Mouse (Mus musculus): Measurements from ENCODE around the gene Ripply2. TPM values are rescaled to one million over a fixed set of nuclear protein-coding genes. Genes with fewer than 3 reads are reported as not detected.

Ripply2 gene
- polyA plus RNA-seq, 2 experiments = not detected

- H3K9me3 ChIP-seq (ENCODE audit: control insufficient read depth, low read length) = no peaks in the 10 kb centered on the region
- H3K4me3 ChIP-seq (ENCODE audit: insufficient read depth in 1 of 2, low read depth in 2 of 2, low read length in 2 of 2) = no peak overlapping the region
- DNase-seq (ENCODE audit: low read depth in 3 of 3, low spot score in 3 of 3) = no peak
- no peaks in the 10 kb centered on the region for H3K27me3 ChIP-seq (ENCODE audit: control insufficient read depth, insufficient read depth, low read length)
- 64% methylated on average over 2 of the region's 2 CpGs for WGBS (ENCODE audit: insufficient replicate concordance)
- no peak overlapping the region for H3K4me2 ChIP-seq (ENCODE audit: low read depth)
- no peak for TF ChIP-seq CTCF (IDR thresholded peaks at IDR 0.05; ENCODE audit: low read depth)
- TF ChIP-seq EP300 (IDR thresholded peaks at IDR 0.05; ENCODE audit: low read depth) = no peak
- no peak overlapping the region for H3K27ac ChIP-seq
- ATAC-seq (ENCODE audit: insufficient read depth) = no peak
- H3K36me3 ChIP-seq (replicated peaks; ENCODE audit: control insufficient read depth, insufficient read depth, low read depth) = no peaks in the 10 kb centered on the region
- no peaks in the 10 kb centered on the region for H3K4me1 ChIP-seq (replicated peaks; ENCODE audit: control insufficient read depth in 2 of 2, insufficient read depth in 2 of 2, low read length in 1 of 2)
- no peak overlapping the region for H3K9ac ChIP-seq (replicated peaks)
Measured at GRCm38 (mm10) chr9:87034831-87035580, 19.7 kb downstream of the Ripply2 start.

GRCm38 (mm10) chr9:87049425-87049824 is 34.1 kb downstream of the Ripply2 start:
- TF ChIP-seq CTCF (IDR thresholded peaks at IDR 0.05; ENCODE audit: low read depth) = no peak
- no peak for TF ChIP-seq EP300 (IDR thresholded peaks at IDR 0.05; ENCODE audit: low read depth)
- no peaks in the 10 kb centered on the region for H3K4me1 ChIP-seq (replicated peaks; ENCODE audit: control insufficient read depth in 2 of 2, insufficient read depth in 2 of 2, low read length in 1 of 2)
- H3K27me3 ChIP-seq (ENCODE audit: control insufficient read depth, insufficient read depth, low read length) = no peaks in the 10 kb centered on the region
- H3K4me2 ChIP-seq (ENCODE audit: low read depth) = no peak overlapping the region
- H3K9ac ChIP-seq (replicated peaks) = no peak overlapping the region
- no peaks in the 10 kb centered on the region for H3K9me3 ChIP-seq (ENCODE audit: control insufficient read depth, low read length)
- no peak overlapping the region for H3K27ac ChIP-seq
- H3K36me3 ChIP-seq (replicated peaks; ENCODE audit: control insufficient read depth, insufficient read depth, low read depth) = no peaks in the 10 kb centered on the region
- H3K4me3 ChIP-seq (ENCODE audit: insufficient read depth in 1 of 2, low read depth in 2 of 2, low read length in 2 of 2) = no peak overlapping the region
- WGBS (ENCODE audit: insufficient replicate concordance) = 75% methylated on average over 4 of the region's 4 CpGs
- no peak for ATAC-seq (ENCODE audit: insufficient read depth)
- DNase-seq (ENCODE audit: low read depth in 3 of 3, low spot score in 3 of 3) = no peak

GRCm38 (mm10) chr9:87055547-87056235 is 40.4 kb downstream of the Ripply2 start:
- H3K36me3 ChIP-seq (replicated peaks; ENCODE audit: control insufficient read depth, insufficient read depth, low read depth) = no peaks in the 10 kb centered on the region
- H3K9ac ChIP-seq (replicated peaks) = no peak overlapping the region
- no peaks in the 10 kb centered on the region for H3K4me1 ChIP-seq (replicated peaks; ENCODE audit: control insufficient read depth in 2 of 2, insufficient read depth in 2 of 2, low read length in 1 of 2)
- no peaks in the 10 kb centered on the region for H3K27me3 ChIP-seq (ENCODE audit: control insufficient read depth, insufficient read depth, low read length)
- no peak overlapping the region for H3K4me3 ChIP-seq (ENCODE audit: insufficient read depth in 1 of 2, low read depth in 2 of 2, low read length in 2 of 2)
- ATAC-seq (ENCODE audit: insufficient read depth) = no peak
- H3K4me2 ChIP-seq (ENCODE audit: low read depth) = no peak overlapping the region
- no peak for DNase-seq (ENCODE audit: low read depth in 3 of 3, low spot score in 3 of 3)
- WGBS (ENCODE audit: insufficient replicate concordance) = 74% methylated on average over 11 of the region's 11 CpGs
- no peak overlapping the region for H3K27ac ChIP-seq
- H3K9me3 ChIP-seq (ENCODE audit: control insufficient read depth, low read length) = no peaks in the 10 kb centered on the region
- no peak for TF ChIP-seq EP300 (IDR thresholded peaks at IDR 0.05; ENCODE audit: low read depth)
- no peak for TF ChIP-seq CTCF (IDR thresholded peaks at IDR 0.05; ENCODE audit: low read depth)

GRCm38 (mm10) chr9:87062337-87062736 is 47.0 kb downstream of the Ripply2 start:
- H3K9me3 ChIP-seq (ENCODE audit: control insufficient read depth, low read length) = no peaks in the 10 kb centered on the region
- no peak overlapping the region for H3K4me3 ChIP-seq (ENCODE audit: insufficient read depth in 1 of 2, low read depth in 2 of 2, low read length in 2 of 2)
- H3K36me3 ChIP-seq (replicated peaks; ENCODE audit: control insufficient read depth, insufficient read depth, low read depth) = no peaks in the 10 kb centered on the region
- no peak for DNase-seq (ENCODE audit: low read depth in 3 of 3, low spot score in 3 of 3)
- ATAC-seq (ENCODE audit: insufficient read depth) = no peak
- TF ChIP-seq CTCF (IDR thresholded peaks at IDR 0.05; ENCODE audit: low read depth) (no peak), EP300 (IDR thresholded peaks at IDR 0.05; ENCODE audit: low read depth) (no peak)
- H3K4me2 ChIP-seq (ENCODE audit: low read depth) = no peak overlapping the region
- H3K9ac ChIP-seq (replicated peaks) = no peak overlapping the region
- WGBS (ENCODE audit: insufficient replicate concordance) = 67% methylated on average over 5 of the region's 5 CpGs
- no peak overlapping the region for H3K27ac ChIP-seq
- no peaks in the 10 kb centered on the region for H3K4me1 ChIP-seq (replicated peaks; ENCODE audit: control insufficient read depth in 2 of 2, insufficient read depth in 2 of 2, low read length in 1 of 2)
- no peaks in the 10 kb centered on the region for H3K27me3 ChIP-seq (ENCODE audit: control insufficient read depth, insufficient read depth, low read length)

- H3K27ac ChIP-seq = no peak overlapping the region
- no peak overlapping the region for H3K4me2 ChIP-seq (ENCODE audit: low read depth)
- no peak overlapping the region for H3K9ac ChIP-seq (replicated peaks)
- H3K4me3 ChIP-seq (ENCODE audit: insufficient read depth in 1 of 2, low read depth in 2 of 2, low read length in 2 of 2) = no peak overlapping the region
- 72% methylated on average over 1 of the region's 1 CpGs for whole genome bisulfite sequencing (ENCODE audit: insufficient replicate concordance)
- H3K36me3 ChIP-seq (replicated peaks; ENCODE audit: control insufficient read depth, insufficient read depth, low read depth) = peaks cover 3% of the 10 kb centered on the region; the same call in 1 of the 2 replicates
- no peak for TF ChIP-seq EP300 (IDR thresholded peaks at IDR 0.05; ENCODE audit: low read depth)
- no peak for TF ChIP-seq CTCF (IDR thresholded peaks at IDR 0.05; ENCODE audit: low read depth)
- no peaks in the 10 kb centered on the region for H3K9me3 ChIP-seq (ENCODE audit: control insufficient read depth, low read length)
- no peak for ATAC-seq (ENCODE audit: insufficient read depth)
- H3K27me3 ChIP-seq (ENCODE audit: control insufficient read depth, insufficient read depth, low read length) = no peaks in the 10 kb centered on the region
- no peaks in the 10 kb centered on the region for H3K4me1 ChIP-seq (replicated peaks; ENCODE audit: control insufficient read depth in 2 of 2, insufficient read depth in 2 of 2, low read length in 1 of 2)
- DNase-seq (ENCODE audit: low read depth in 3 of 3, low spot score in 3 of 3) = no peak
Measured at GRCm38 (mm10) chr9:87068160-87068559, 52.8 kb downstream of the Ripply2 start.

Other genes starting within 250 kb of the Ripply2 start
- gene Snap91, start 134.9 kb upstream of the Ripply2 start, polyA plus RNA-seq (2012; rRNA removed) = 0.02 and 0.05 TPM in 2 replicates
- gene Snap91, start 134.9 kb upstream of the Ripply2 start, polyA plus RNA-seq (2014; fragmentation: Nextera tagmentation; extraction: Ambion mirVana) = not detected in 2 replicates
- gene Cyb5r4, start 6.5 kb downstream of the Ripply2 start, polyA plus RNA-seq (2012; rRNA removed) = 10.7 and 11.2 TPM in 2 replicates
- 32.4 and 34.8 TPM in 2 replicates for gene Cyb5r4, start 6.5 kb downstream of the Ripply2 start, polyA plus RNA-seq (2014; fragmentation: Nextera tagmentation; extraction: Ambion mirVana)
- gene Mrap2, start 128.8 kb downstream of the Ripply2 start, polyA plus RNA-seq (2012; rRNA removed) = not detected in 2 replicates
- gene Mrap2, start 128.8 kb downstream of the Ripply2 start, polyA plus RNA-seq (2014; fragmentation: Nextera tagmentation; extraction: Ambion mirVana) = not detected in 2 replicates
- 0.92 and 1.5 TPM in 2 replicates for gene Cep162, start 240.0 kb downstream of the Ripply2 start, polyA plus RNA-seq (2012; rRNA removed)
- 1.7 and 2.0 TPM in 2 replicates for gene Cep162, start 240.0 kb downstream of the Ripply2 start, polyA plus RNA-seq (2014; fragmentation: Nextera tagmentation; extraction: Ambion mirVana)

Measured in liver, embryonic 14.5 days (tissue).